In the genomic region with DNA sequence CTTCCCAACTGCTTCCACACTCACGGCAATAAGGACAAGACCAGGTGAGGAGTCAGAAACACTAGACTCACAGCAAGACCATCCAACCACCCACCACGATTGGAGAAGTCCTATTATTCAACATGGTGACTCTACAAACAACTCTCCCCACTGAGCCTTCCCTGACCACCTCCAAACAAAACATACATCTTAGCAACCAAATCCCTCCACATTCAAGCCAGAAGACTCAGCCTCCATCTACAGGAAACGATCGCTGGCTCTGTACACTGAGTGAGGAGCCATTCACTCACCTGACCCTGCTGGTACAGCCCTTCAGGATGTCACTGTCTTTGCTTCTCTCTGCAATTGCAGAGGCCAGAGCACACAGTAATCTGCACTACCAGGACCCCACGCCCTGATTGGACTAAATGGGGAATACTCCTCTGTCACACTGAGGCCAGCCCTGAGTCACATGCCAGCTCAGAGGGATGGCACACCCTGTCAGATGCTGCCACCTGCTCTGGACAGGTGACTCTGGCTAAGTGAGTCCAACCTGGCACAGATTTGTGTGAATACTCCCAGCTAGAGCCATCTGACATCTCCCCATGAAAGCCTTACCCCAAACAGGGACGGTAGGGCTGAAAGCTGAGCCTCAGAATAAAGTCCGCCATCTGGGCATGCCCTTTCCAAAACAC, we compare ENCODE assay signal across 26 mouse cellular contexts. TPM values are rescaled to one million over a fixed set of nuclear protein-coding genes. Genes with fewer than 3 reads are reported as not detected.
DNase-seq lines count a peak whose midpoint lies in the region; ATAC-seq and TF ChIP-seq lines count a peak whose summit lies in the region.
"Had no signal": no experiment of that assay in that cellular context is flagged by ENCODE, and none has a peak within 500 bp of the region (broad histone marks: within the 10 kb centered on the region; RNA-seq: fewer than 3 reads in every experiment).

No protein-coding gene starts in this region.

- ATAC-seq in hindbrain, postnatal 0 days, result peak; percentile 38; the same call in 1 of the 2 replicates
- ATAC-seq in hindbrain, embryonic 16.5 days, result no peak
- ATAC-seq: forebrain, embryonic 15.5 days; inflammation-experienced regulatory T-cells, adult 6 months; midbrain, embryonic 13.5 days had no signal

- TF ChIP-seq CTCF in hindbrain, postnatal 0 days (IDR thresholded peaks at IDR 0.05; ENCODE audit: low read depth), result no peak

- peaks cover 4% of the 10 kb centered on the region for H3K4me1 ChIP-seq in hindbrain, postnatal 0 days (ENCODE audit: insufficient read depth, low read length)
- H3K4me1 ChIP-seq in hindbrain, embryonic 16.5 days (ENCODE audit: control insufficient read depth, insufficient read depth, low read depth, low read length), result no peaks in the 10 kb centered on the region; the same call in 1 of the 2 replicates
- H3K4me1 ChIP-seq: forebrain, embryonic 15.5 days; liver, embryonic 13.5 days; midbrain, embryonic 13.5 days; neural tube, embryonic 12.5 days had no signal

- no peaks in the 10 kb centered on the region for H3K9me3 ChIP-seq in hindbrain, postnatal 0 days (ENCODE audit: low read length)
- no peaks in the 10 kb centered on the region for H3K9me3 ChIP-seq in hindbrain, embryonic 16.5 days (ENCODE audit: control insufficient read depth, low read length)
- H3K9me3 ChIP-seq: forebrain, embryonic 15.5 days; heart, embryonic 12.5 days; hindbrain, embryonic 12.5 days; liver, embryonic 13.5 days; midbrain, embryonic 13.5 days; neural tube, embryonic 12.5 days had no signal

- WGBS in hindbrain, postnatal 0 days, result 83% methylated on average over 7 of the region's 7 CpGs
- WGBS in hindbrain, embryonic 16.5 days, result 88% methylated on average over 7 of the region's 7 CpGs

- no peak overlapping the region for H3K4me2 ChIP-seq in hindbrain, postnatal 0 days (ENCODE audit: low read depth, low read length)
- H3K4me2 ChIP-seq in hindbrain, embryonic 16.5 days (ENCODE audit: low read length), result no peak overlapping the region
- H3K4me2 ChIP-seq: forebrain, embryonic 15.5 days; heart, embryonic 12.5 days; hindbrain, embryonic 12.5 days; liver, embryonic 13.5 days; midbrain, embryonic 13.5 days; neural tube, embryonic 12.5 days had no signal

- H3K4me3 ChIP-seq in hindbrain, postnatal 0 days (ENCODE audit: low read length), result no peak overlapping the region
- H3K4me3 ChIP-seq in hindbrain, embryonic 16.5 days (ENCODE audit: low read length), result no peak overlapping the region
- H3K4me3 ChIP-seq: forebrain, embryonic 15.5 days; heart, embryonic 12.5 days; hindbrain, embryonic 12.5 days; layer of hippocampus, adult 2 months; liver, embryonic 13.5 days; midbrain, embryonic 13.5 days; neural tube, embryonic 12.5 days had no signal

- no peaks in the 10 kb centered on the region for H3K36me3 ChIP-seq in hindbrain, postnatal 0 days (ENCODE audit: insufficient read depth, low read length)
- H3K36me3 ChIP-seq in hindbrain, embryonic 16.5 days (ENCODE audit: control insufficient read depth, insufficient read depth, low read length), result no peaks in the 10 kb centered on the region
- H3K36me3 ChIP-seq: forebrain, embryonic 15.5 days; heart, embryonic 12.5 days; hindbrain, embryonic 12.5 days; liver, embryonic 13.5 days; midbrain, embryonic 13.5 days; neural tube, embryonic 12.5 days had no signal

- DNase-seq in hindbrain, postnatal 0 days (ENCODE audit: low spot score), result no peak
- DNase-seq in cerebellum, adult 11 months, result peak; percentile 92
- DNase-seq in cerebellum, adult 8-10 months, result peak; percentile 92
- DNase-seq in cerebellum, postnatal 36 days, result peak; percentile 92 to 94
- DNase-seq in kidney, postnatal 14 days, result no peak
- no peak for DNase-seq in layer of hippocampus, adult 9-10 months (ENCODE audit: low spot score)
- DNase-seq: adrenal gland, postnatal 25 days; gastrocnemius, postnatal 10 days; heart, postnatal 10 days; kidney, adult 8-10 months; kidney, postnatal 10 days; layer of hippocampus, postnatal 36 days; liver, embryonic 13.5 days; lung, adult 2 months had no signal

- H3K27ac ChIP-seq in hindbrain, postnatal 0 days, result no peak overlapping the region
- H3K27ac ChIP-seq in hindbrain, embryonic 16.5 days (ENCODE audit: low read depth, low read length), result no peak overlapping the region
- H3K27ac ChIP-seq: forebrain, embryonic 15.5 days; hindbrain, embryonic 12.5 days; layer of hippocampus, adult 2 months; liver, embryonic 13.5 days; midbrain, embryonic 13.5 days; neural tube, embryonic 12.5 days had no signal

- H3K9ac ChIP-seq in hindbrain, postnatal 0 days (replicated peaks; ENCODE audit: low read length), result no peak overlapping the region
- no peak overlapping the region for H3K9ac ChIP-seq in hindbrain, embryonic 16.5 days (ENCODE audit: low read depth, low read length)
- H3K9ac ChIP-seq: forebrain, embryonic 15.5 days; heart, embryonic 12.5 days; hindbrain, embryonic 12.5 days; liver, embryonic 13.5 days; midbrain, embryonic 13.5 days; neural tube, embryonic 12.5 days had no signal

- no peaks in the 10 kb centered on the region for H3K27me3 ChIP-seq in hindbrain, postnatal 0 days (ENCODE audit: insufficient read depth, low read length)
- H3K27me3 ChIP-seq in hindbrain, embryonic 16.5 days (replicated peaks; ENCODE audit: control insufficient read depth, insufficient read depth, low read length), result no peaks in the 10 kb centered on the region
- H3K27me3 ChIP-seq: forebrain, embryonic 15.5 days; hindbrain, embryonic 12.5 days; liver, embryonic 13.5 days; midbrain, embryonic 13.5 days; neural tube, embryonic 12.5 days had no signal

RNA-seq across cellular contexts. Expression of a gene that starts 10.3 kb away (rescaled TPM):
- 1.2 and 2.6 TPM in 2 replicates for total RNA-seq in hindbrain, postnatal 0 days (2014; rRNA removed)
- 0.81 and 0.87 TPM in 2 replicates for polyA plus RNA-seq in hindbrain, postnatal 0 days (2015; fragmentation: Nextera tagmentation; extraction: Ambion mirVana)
- polyA plus RNA-seq in hindbrain, embryonic 16.5 days (2015; fragmentation: Nextera tagmentation; extraction: Ambion mirVana), result 1.1 and 1.2 TPM in 2 replicates

RNA-seq across cellular contexts. Expression of a gene that starts 59.4 kb away (rescaled TPM):
- 1.2 and 2.5 TPM in 2 replicates for total RNA-seq in hindbrain, postnatal 0 days (2014; rRNA removed)
- polyA plus RNA-seq in hindbrain, postnatal 0 days (2015; fragmentation: Nextera tagmentation; extraction: Ambion mirVana), result 2.1 and 2.2 TPM in 2 replicates
- 1.8 and 2.0 TPM in 2 replicates for polyA plus RNA-seq in hindbrain, embryonic 16.5 days (2015; fragmentation: Nextera tagmentation; extraction: Ambion mirVana)
- total RNA-seq: common myeloid progenitor, adult 5-6 weeks; gastrocnemius, postnatal 10 days; granulocyte monocyte progenitor cell, adult 5-6 weeks; heart, postnatal 10 days; megakaryocyte, adult 5-6 weeks had no signal
- polyA plus RNA-seq: inflammation-experienced regulatory T-cells, adult 6 months; liver, embryonic 13.5 days; neural tube, embryonic 12.5 days; urinary bladder, adult 2 months had no signal

Comparison
In these comparisons a context has a peak if more than half of its experiments do, and no peak if none do; other contexts are left out.
1. DNase-seq: peak in cerebellum, adult 11 months (single experiment), cerebellum, adult 8-10 months (single experiment) and cerebellum, postnatal 36 days (2 of 2); none in hindbrain, postnatal 0 days (single experiment), kidney, postnatal 14 days (single experiment) and layer of hippocampus, adult 9-10 months (single experiment).